Mouse (Mus musculus): Measurements from ENCODE around the gene Kcnj12. TPM values are rescaled to one million over a fixed set of nuclear protein-coding genes. Genes with fewer than 3 reads are reported as not detected.
A peak's percentile ranks its signal among the peaks of the same experiment; 100 is the strongest.

Gene Kcnj12
- polyA plus RNA-seq, 1 experiment from 2014 or later, result 0.59 TPM

- no peak for ATAC-seq (ENCODE audit: low FRiP score, low TSS enrichment)
- DNase-seq (ENCODE audit: low spot score), result no peak
- no peaks in the 10 kb centered on the region for H3K9me3 ChIP-seq (ENCODE audit: control insufficient read depth, low read length)
- H3K4me1 ChIP-seq (replicated peaks; ENCODE audit: control insufficient read depth, insufficient read depth), result 0 out of 2 replicates have a peak, but pooled peaks cover 3% of the 10 kb centered on the region
- H3K4me3 ChIP-seq (ENCODE audit: low read depth, low read length), result no peak overlapping the region
- H3K27ac ChIP-seq (replicated peaks), result no peak overlapping the region
- H3K36me3 ChIP-seq (ENCODE audit: control insufficient read depth, insufficient read depth, low read length), result no peaks in the 10 kb centered on the region
- TF ChIP-seq EP300 (optimal IDR thresholded peaks at IDR 0.05), result no peak
- peak; percentile 52 for TF ChIP-seq CTCF (IDR thresholded peaks at IDR 0.05; ENCODE audit: low read depth)
- no peak overlapping the region for H3K4me2 ChIP-seq (replicated peaks; ENCODE audit: low read depth)
- no peak overlapping the region for H3K9ac ChIP-seq (ENCODE audit: low read length)
- no peaks in the 10 kb centered on the region for H3K27me3 ChIP-seq (ENCODE audit: control insufficient read depth, insufficient read depth, low read length)
- WGBS, result 78% methylated on average over 11 of the region's 11 CpGs
Measured at GRCm38 (mm10) chr11:61040856-61041652, 18.7 kb downstream of the Kcnj12 start.

GRCm38 (mm10) chr11:61042593-61042992, 20.2 kb downstream of the Kcnj12 start:
- 0 out of 2 replicates have a peak, but pooled peaks cover 3% of the 10 kb centered on the region for H3K4me1 ChIP-seq (replicated peaks; ENCODE audit: control insufficient read depth, insufficient read depth)
- no peaks in the 10 kb centered on the region for H3K36me3 ChIP-seq (ENCODE audit: control insufficient read depth, insufficient read depth, low read length)
- no peak for ATAC-seq (ENCODE audit: low FRiP score, low TSS enrichment)
- no peak overlapping the region for H3K4me3 ChIP-seq (ENCODE audit: low read depth, low read length)
- H3K4me2 ChIP-seq (replicated peaks; ENCODE audit: low read depth), result no peak overlapping the region
- WGBS, result 10% methylated on average over 8 of the region's 8 CpGs
- H3K9me3 ChIP-seq (ENCODE audit: control insufficient read depth, low read length), result no peaks in the 10 kb centered on the region
- no peak overlapping the region for H3K27ac ChIP-seq (replicated peaks)
- TF ChIP-seq CTCF (IDR thresholded peaks at IDR 0.05; ENCODE audit: low read depth) (no peak), EP300 (optimal IDR thresholded peaks at IDR 0.05) (no peak)
- no peak overlapping the region; the same call in 1 of the 2 replicates for H3K9ac ChIP-seq (ENCODE audit: low read length)
- no peak for DNase-seq (ENCODE audit: low spot score)
- no peaks in the 10 kb centered on the region for H3K27me3 ChIP-seq (ENCODE audit: control insufficient read depth, insufficient read depth, low read length)

- Histone ChIP-seq H3K4me2 (replicated peaks; ENCODE audit: low read depth) (no peak overlapping the region), H3K27me3 (ENCODE audit: control insufficient read depth, insufficient read depth, low read length) (no peaks in the 10 kb centered on the region), H3K27ac (replicated peaks) (no peak overlapping the region), H3K9me3 (ENCODE audit: control insufficient read depth, low read length) (no peaks in the 10 kb centered on the region), H3K4me3 (ENCODE audit: low read depth, low read length) (no peak overlapping the region), H3K9ac (ENCODE audit: low read length) (no peak overlapping the region; the same call in 1 of the 2 replicates), H3K36me3 (ENCODE audit: control insufficient read depth, insufficient read depth, low read length) (no peaks in the 10 kb centered on the region), H3K4me1 (replicated peaks; ENCODE audit: control insufficient read depth, insufficient read depth) (0 out of 2 replicates have a peak, but pooled peaks cover 3% of the 10 kb centered on the region)
- TF ChIP-seq EP300 (optimal IDR thresholded peaks at IDR 0.05) (no peak), CTCF (IDR thresholded peaks at IDR 0.05; ENCODE audit: low read depth) (peak; percentile 59)
- ATAC-seq (ENCODE audit: low FRiP score, low TSS enrichment), result no peak
- no peak for DNase-seq (ENCODE audit: low spot score)
- 66% methylated on average over 12 of the region's 12 CpGs for WGBS
Measured at GRCm38 (mm10) chr11:61043055-61043992, 21.0 kb downstream of the Kcnj12 start.

GRCm38 (mm10) chr11:61044741-61045140, 22.4 kb downstream of the Kcnj12 start:
- H3K27me3 ChIP-seq (ENCODE audit: control insufficient read depth, insufficient read depth, low read length), result no peaks in the 10 kb centered on the region
- DNase-seq (ENCODE audit: low spot score) (no peak), ATAC-seq (ENCODE audit: low FRiP score, low TSS enrichment) (no peak)
- TF ChIP-seq EP300 (optimal IDR thresholded peaks at IDR 0.05), result no peak
- TF ChIP-seq CTCF (IDR thresholded peaks at IDR 0.05; ENCODE audit: low read depth), result no peak
- H3K4me3 ChIP-seq (ENCODE audit: low read depth, low read length), result no peak overlapping the region
- H3K4me2 ChIP-seq (replicated peaks; ENCODE audit: low read depth), result no peak overlapping the region
- H3K27ac ChIP-seq (replicated peaks), result no peak overlapping the region
- H3K9me3 ChIP-seq (ENCODE audit: control insufficient read depth, low read length), result no peaks in the 10 kb centered on the region
- H3K9ac ChIP-seq (ENCODE audit: low read length), result no peak overlapping the region
- WGBS, result 82% methylated on average over 5 of the region's 5 CpGs
- H3K4me1 ChIP-seq (replicated peaks; ENCODE audit: control insufficient read depth, insufficient read depth), result 0 out of 2 replicates have a peak, but pooled peaks cover 3% of the 10 kb centered on the region
- no peaks in the 10 kb centered on the region for H3K36me3 ChIP-seq (ENCODE audit: control insufficient read depth, insufficient read depth, low read length)

DNA sequence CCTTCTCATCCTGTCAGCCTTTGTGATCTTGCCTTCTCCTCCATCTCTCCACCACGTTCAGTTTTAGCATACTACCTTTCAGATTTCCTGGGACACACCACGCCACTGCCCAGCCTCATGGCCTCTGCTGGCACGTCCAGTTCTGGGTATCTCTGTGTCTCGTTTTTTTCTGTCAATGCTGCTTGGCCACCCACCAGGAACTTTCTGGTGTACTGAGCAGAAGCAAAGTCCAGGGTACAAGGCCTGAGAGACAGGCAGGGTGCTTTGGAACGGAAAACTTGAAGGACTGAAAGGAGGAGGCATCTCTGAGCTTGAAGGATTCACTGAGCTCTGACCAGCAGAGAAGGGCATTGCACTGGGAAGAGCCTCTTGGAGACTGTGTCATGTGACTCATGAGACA, 25.1 kb downstream of the Kcnj12 start:
- ATAC-seq (ENCODE audit: low FRiP score, low TSS enrichment) (no peak), DNase-seq (ENCODE audit: low spot score) (no peak)
- TF ChIP-seq CTCF (IDR thresholded peaks at IDR 0.05; ENCODE audit: low read depth) (no peak), EP300 (optimal IDR thresholded peaks at IDR 0.05) (no peak)
- Histone ChIP-seq H3K9ac (ENCODE audit: low read length) (no peak overlapping the region), H3K4me2 (replicated peaks; ENCODE audit: low read depth) (no peak overlapping the region), H3K36me3 (ENCODE audit: control insufficient read depth, insufficient read depth, low read length) (no peaks in the 10 kb centered on the region), H3K4me3 (ENCODE audit: low read depth, low read length) (no peak overlapping the region), H3K9me3 (ENCODE audit: control insufficient read depth, low read length) (no peaks in the 10 kb centered on the region), H3K27me3 (ENCODE audit: control insufficient read depth, insufficient read depth, low read length) (no peaks in the 10 kb centered on the region), H3K4me1 (replicated peaks; ENCODE audit: control insufficient read depth, insufficient read depth) (0 out of 2 replicates have a peak, but pooled peaks cover 3% of the 10 kb centered on the region), H3K27ac (replicated peaks) (no peak overlapping the region)
- 74% methylated on average over 5 of the region's 5 CpGs for WGBS

All from stomach, postnatal 0 days (tissue).